Mouse (Mus musculus): Measurements from ENCODE around the gene Slc45a3. TPM values are rescaled to one million over a fixed set of nuclear protein-coding genes. Genes with fewer than 3 reads are reported as not detected.

Gene Slc45a3
- polyA plus RNA-seq, 1 experiment from 2014 or later: 11.1 TPM

- no peaks in the 10 kb centered on the region for H3K4me1 ChIP-seq
- no peak overlapping the region for H3K27ac ChIP-seq
- ATAC-seq (ENCODE audit: low FRiP score, low read depth): peak; percentile 17; the same call in 1 of the 2 replicates
- no peak overlapping the region for H3K4me3 ChIP-seq
- no peaks in the 10 kb centered on the region for H3K9me3 ChIP-seq
- no peaks in the 10 kb centered on the region for H3K27me3 ChIP-seq (replicated peaks)
- H3K9ac ChIP-seq: no peak overlapping the region
- peaks cover 5% of the 10 kb centered on the region; the same call in 1 of the 2 replicates for H3K36me3 ChIP-seq
- 21% methylated on average over 5 of the region's 5 CpGs for WGBS
- no peak overlapping the region for H3K4me2 ChIP-seq (replicated peaks)
Measured at GRCm38 (mm10) chr1:131982907-131983306, 20.1 kb downstream of the Slc45a3 start.

GRCm38 (mm10) chr1:131983806-131984205 is 21.0 kb downstream of the Slc45a3 start:
- WGBS: 91% methylated on average over 2 of the region's 2 CpGs
- no peak overlapping the region for H3K4me2 ChIP-seq (replicated peaks)
- no peaks in the 10 kb centered on the region for H3K36me3 ChIP-seq
- H3K9me3 ChIP-seq: no peaks in the 10 kb centered on the region
- ATAC-seq (ENCODE audit: low FRiP score, low read depth): no peak
- H3K9ac ChIP-seq: no peak overlapping the region
- no peaks in the 10 kb centered on the region for H3K27me3 ChIP-seq (replicated peaks)
- H3K4me1 ChIP-seq: no peaks in the 10 kb centered on the region
- no peak overlapping the region for H3K27ac ChIP-seq
- H3K4me3 ChIP-seq: no peak overlapping the region

GRCm38 (mm10) chr1:131987432-131987831 is 24.7 kb downstream of the Slc45a3 start:
- no peaks in the 10 kb centered on the region for H3K9me3 ChIP-seq
- H3K4me3 ChIP-seq: no peak overlapping the region
- H3K4me1 ChIP-seq: no peaks in the 10 kb centered on the region
- H3K9ac ChIP-seq: no peak overlapping the region
- H3K4me2 ChIP-seq (replicated peaks): no peak overlapping the region
- no peaks in the 10 kb centered on the region for H3K27me3 ChIP-seq (replicated peaks)
- no peaks in the 10 kb centered on the region for H3K36me3 ChIP-seq
- 82% methylated on average over 15 of the region's 15 CpGs for WGBS
- H3K27ac ChIP-seq: no peak overlapping the region
- no peak for ATAC-seq (ENCODE audit: low FRiP score, low read depth)

- Histone ChIP-seq H3K9me3 (no peaks in the 10 kb centered on the region), H3K27me3 (replicated peaks) (no peaks in the 10 kb centered on the region), H3K4me3 (no peak overlapping the region), H3K9ac (no peak overlapping the region), H3K36me3 (no peaks in the 10 kb centered on the region), H3K4me2 (replicated peaks) (no peak overlapping the region), H3K4me1 (no peaks in the 10 kb centered on the region), H3K27ac (no peak overlapping the region)
- ATAC-seq (ENCODE audit: low FRiP score, low read depth): no peak
- 82% methylated on average over 4 of the region's 4 CpGs for WGBS
Measured at GRCm38 (mm10) chr1:131989476-131989875, 26.7 kb downstream of the Slc45a3 start.

GRCm38 (mm10) chr1:131990083-131990760 is 27.5 kb downstream of the Slc45a3 start:
- Histone ChIP-seq H3K9ac (no peak overlapping the region), H3K9me3 (no peaks in the 10 kb centered on the region), H3K4me1 (no peaks in the 10 kb centered on the region), H3K4me2 (replicated peaks) (no peak overlapping the region), H3K4me3 (no peak overlapping the region), H3K27me3 (replicated peaks) (no peaks in the 10 kb centered on the region), H3K27ac (no peak overlapping the region), H3K36me3 (no peaks in the 10 kb centered on the region)
- 91% methylated on average over 9 of the region's 9 CpGs for WGBS
- no peak for ATAC-seq (ENCODE audit: low FRiP score, low read depth)

GRCm38 (mm10) chr1:131992561-131993001 is 29.8 kb downstream of the Slc45a3 start:
- H3K36me3 ChIP-seq: no peaks in the 10 kb centered on the region
- H3K27me3 ChIP-seq (replicated peaks): no peaks in the 10 kb centered on the region
- no peaks in the 10 kb centered on the region for H3K4me1 ChIP-seq
- 86% methylated on average over 7 of the region's 7 CpGs for WGBS
- H3K9ac ChIP-seq: no peak overlapping the region
- H3K27ac ChIP-seq: no peak overlapping the region
- no peaks in the 10 kb centered on the region for H3K9me3 ChIP-seq
- no peak for ATAC-seq (ENCODE audit: low FRiP score, low read depth)
- H3K4me3 ChIP-seq: no peak overlapping the region
- no peak overlapping the region for H3K4me2 ChIP-seq (replicated peaks)

- H3K9me3 ChIP-seq: no peaks in the 10 kb centered on the region
- H3K27me3 ChIP-seq (replicated peaks): no peaks in the 10 kb centered on the region
- no peak overlapping the region for H3K9ac ChIP-seq
- H3K36me3 ChIP-seq: no peaks in the 10 kb centered on the region
- no peak overlapping the region for H3K27ac ChIP-seq
- H3K4me3 ChIP-seq: no peak overlapping the region
- no peaks in the 10 kb centered on the region for H3K4me1 ChIP-seq
- no peak for ATAC-seq (ENCODE audit: low FRiP score, low read depth)
- WGBS: 91% methylated on average over 12 of the region's 12 CpGs
- no peak overlapping the region for H3K4me2 ChIP-seq (replicated peaks)
Measured at GRCm38 (mm10) chr1:131993169-131994040, 30.6 kb downstream of the Slc45a3 start.

GRCm38 (mm10) chr1:131995062-131995461 is 32.3 kb downstream of the Slc45a3 start:
- Histone ChIP-seq H3K4me1 (no peaks in the 10 kb centered on the region), H3K9me3 (no peaks in the 10 kb centered on the region), H3K27me3 (replicated peaks) (no peaks in the 10 kb centered on the region), H3K4me3 (no peak overlapping the region), H3K4me2 (replicated peaks) (no peak overlapping the region), H3K27ac (no peak overlapping the region), H3K36me3 (no peaks in the 10 kb centered on the region), H3K9ac (no peak overlapping the region)
- WGBS: 35% methylated on average over 4 of the region's 4 CpGs
- ATAC-seq (ENCODE audit: low FRiP score, low read depth): no peak

- no peak for ATAC-seq (ENCODE audit: low FRiP score, low read depth)
- Histone ChIP-seq H3K27ac (no peak overlapping the region), H3K4me3 (no peak overlapping the region), H3K4me2 (replicated peaks) (no peak overlapping the region), H3K36me3 (no peaks in the 10 kb centered on the region), H3K27me3 (replicated peaks) (no peaks in the 10 kb centered on the region), H3K4me1 (no peaks in the 10 kb centered on the region), H3K9ac (no peak overlapping the region), H3K9me3 (no peaks in the 10 kb centered on the region)
Measured at GRCm38 (mm10) chr1:132000506-132000905, 37.7 kb downstream of the Slc45a3 start.

GRCm38 (mm10) chr1:132001880-132002330 is 39.1 kb downstream of the Slc45a3 start:
- Histone ChIP-seq H3K4me2 (replicated peaks) (no peak overlapping the region), H3K4me1 (peaks cover 3% of the 10 kb centered on the region; the same call in 1 of the 2 replicates), H3K4me3 (no peak overlapping the region), H3K9ac (no peak overlapping the region), H3K9me3 (no peaks in the 10 kb centered on the region), H3K27ac (no peak overlapping the region), H3K36me3 (no peaks in the 10 kb centered on the region), H3K27me3 (replicated peaks) (no peaks in the 10 kb centered on the region)
- WGBS: 82% methylated on average over 4 of the region's 4 CpGs
- no peak for ATAC-seq (ENCODE audit: low FRiP score, low read depth)

GRCm38 (mm10) chr1:132003111-132003510 is 40.3 kb downstream of the Slc45a3 start:
- no peak for ATAC-seq (ENCODE audit: low FRiP score, low read depth)
- 63% methylated on average over 2 of the region's 2 CpGs for WGBS
- no peaks in the 10 kb centered on the region for H3K27me3 ChIP-seq (replicated peaks)

GRCm38 (mm10) chr1:132003817-132004216 is 41.0 kb downstream of the Slc45a3 start:
- H3K27ac ChIP-seq: no peak overlapping the region
- no peaks in the 10 kb centered on the region for H3K9me3 ChIP-seq
- H3K4me1 ChIP-seq: peaks cover 4% of the 10 kb centered on the region
- H3K27me3 ChIP-seq (replicated peaks): no peaks in the 10 kb centered on the region
- 74% methylated on average over 1 of the region's 1 CpGs for WGBS
- no peak overlapping the region for H3K4me3 ChIP-seq
- no peak for ATAC-seq (ENCODE audit: low FRiP score, low read depth)
- H3K4me2 ChIP-seq (replicated peaks): no peak overlapping the region
- no peaks in the 10 kb centered on the region for H3K36me3 ChIP-seq
- H3K9ac ChIP-seq: no peak overlapping the region

More at GRCm38 (mm10) chr1:132003111-132003510, 40.3 kb downstream of the Slc45a3 start:
- Histone ChIP-seq H3K9ac (no peak overlapping the region), H3K9me3 (no peaks in the 10 kb centered on the region), H3K4me2 (replicated peaks) (no peak overlapping the region), H3K4me1 (peaks cover 3% of the 10 kb centered on the region; the same call in 1 of the 2 replicates), H3K36me3 (no peaks in the 10 kb centered on the region), H3K4me3 (no peak overlapping the region), H3K27ac (no peak overlapping the region)
